Mouse (Mus musculus): ENCODE measurements around the gene Prpf6. TPM values are rescaled to one million over a fixed set of nuclear protein-coding genes. Genes with fewer than 3 reads are reported as not detected.

The Prpf6 gene
- polyA plus RNA-seq, 1 experiment = 41.4 TPM

DNA sequence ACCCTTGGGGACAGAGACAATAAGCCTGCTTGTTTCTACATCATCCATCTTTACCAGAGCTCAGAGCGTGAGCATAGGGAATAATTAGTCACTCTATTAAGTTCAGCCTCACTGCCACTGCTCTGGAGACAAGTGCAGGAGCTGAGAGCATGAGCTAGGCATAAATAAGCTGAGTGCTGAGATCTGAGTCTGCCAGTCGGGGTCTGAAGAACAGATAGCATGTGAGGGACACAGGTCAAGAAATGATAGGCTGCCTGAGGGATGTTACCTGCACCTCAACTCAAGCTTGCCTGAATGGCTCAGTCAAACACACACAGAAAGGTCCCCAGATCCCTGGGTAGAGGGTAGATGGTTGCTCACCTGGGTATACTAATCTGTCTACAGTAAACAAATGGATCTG is 14.5 kb upstream of the Prpf6 start:
- peaks cover 1% of the 10 kb centered on the region for H3K79me3 ChIP-seq (ENCODE audit: low read depth)
- peaks cover 9% of the 10 kb centered on the region for H3K79me2 ChIP-seq (ENCODE audit: control insufficient read depth, insufficient read depth)
- no peak overlapping the region for H3K4me3 ChIP-seq (ENCODE audit: insufficient read depth, poor library complexity, severe bottlenecking)
- H3K36me3 ChIP-seq (ENCODE audit: control insufficient read depth, insufficient read depth) = no peaks in the 10 kb centered on the region
- H3K27me3 ChIP-seq (ENCODE audit: control insufficient read depth, insufficient read depth, insufficient read length) = no peaks in the 10 kb centered on the region
- no peak for TF ChIP-seq CTCF (IDR thresholded peaks at IDR 0.05; ENCODE audit: control insufficient read depth, insufficient read depth, insufficient read length)
- TF ChIP-seq MYOD1 (IDR thresholded peaks at IDR 0.05; ENCODE audit: control insufficient read depth, insufficient read length, low read depth) = no peak
- no peak for TF ChIP-seq USF1 (IDR thresholded peaks at IDR 0.05; ENCODE audit: low read depth)
- TF ChIP-seq FOSL1 (IDR thresholded peaks at IDR 0.05; ENCODE audit: insufficient read depth, low read length, poor library complexity, severe bottlenecking) = no peak
- no peak for TF ChIP-seq CEBPB (IDR thresholded peaks at IDR 0.05; ENCODE audit: low read depth)
- TF ChIP-seq MYOG (IDR thresholded peaks at IDR 0.05; ENCODE audit: control insufficient read depth, extremely low read depth, insufficient read length) = no peak
- TF ChIP-seq MAX (IDR thresholded peaks at IDR 0.05) = no peak
- no peak overlapping the region for H3ac ChIP-seq (ENCODE audit: control insufficient read depth, insufficient read length, low read depth)

DNA sequence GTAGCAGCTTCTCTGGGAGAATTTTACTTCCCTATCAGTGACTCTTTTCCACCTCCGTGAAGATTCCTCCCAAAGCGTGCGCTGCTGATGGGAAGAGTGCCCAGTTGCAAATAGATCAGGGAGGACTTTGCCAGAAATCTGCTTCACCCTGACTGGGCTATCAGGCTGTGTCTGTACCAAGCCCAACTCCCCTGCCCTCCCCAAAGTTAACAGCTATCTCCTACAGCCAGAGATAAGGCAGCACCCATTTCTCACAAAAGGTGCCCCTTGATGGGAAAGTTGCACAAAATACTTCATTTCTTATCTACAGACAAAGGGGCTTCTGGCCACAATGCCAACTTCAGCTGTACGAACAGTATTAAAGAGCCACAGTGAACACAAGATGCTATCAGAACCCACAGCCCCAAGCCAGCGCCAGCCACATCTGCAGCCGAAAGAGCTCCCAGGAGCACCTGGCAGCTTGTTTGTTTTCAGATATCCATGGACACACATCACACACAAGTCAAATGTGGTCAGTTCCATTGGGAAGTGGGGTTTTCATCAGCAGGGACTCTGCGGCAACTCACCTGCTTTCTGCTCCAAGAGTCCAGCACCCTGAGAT is 13.6 kb upstream of the Prpf6 start:
- peaks cover 9% of the 10 kb centered on the region for H3K79me2 ChIP-seq (ENCODE audit: control insufficient read depth, insufficient read depth)
- H3K79me3 ChIP-seq (ENCODE audit: low read depth) = peaks cover 1% of the 10 kb centered on the region
- TF ChIP-seq USF1 (IDR thresholded peaks at IDR 0.05; ENCODE audit: low read depth) = no peak
- no peak for TF ChIP-seq MYOG (IDR thresholded peaks at IDR 0.05; ENCODE audit: control insufficient read depth, extremely low read depth, insufficient read length)
- no peak for TF ChIP-seq MAX (IDR thresholded peaks at IDR 0.05)
- TF ChIP-seq MYOD1 (IDR thresholded peaks at IDR 0.05; ENCODE audit: control insufficient read depth, insufficient read length, low read depth) = no peak
- no peak for TF ChIP-seq CEBPB (IDR thresholded peaks at IDR 0.05; ENCODE audit: low read depth)
- TF ChIP-seq FOSL1 (IDR thresholded peaks at IDR 0.05; ENCODE audit: insufficient read depth, low read length, poor library complexity, severe bottlenecking) = no peak
- no peak for TF ChIP-seq CTCF (IDR thresholded peaks at IDR 0.05; ENCODE audit: control insufficient read depth, insufficient read depth, insufficient read length)
- no peaks in the 10 kb centered on the region for H3K36me3 ChIP-seq (ENCODE audit: control insufficient read depth, insufficient read depth)
- no peak overlapping the region for H3K4me3 ChIP-seq (ENCODE audit: insufficient read depth, poor library complexity, severe bottlenecking)
- H3K27me3 ChIP-seq (ENCODE audit: control insufficient read depth, insufficient read depth, insufficient read length) = no peaks in the 10 kb centered on the region
- H3ac ChIP-seq (ENCODE audit: control insufficient read depth, insufficient read length, low read depth) = no peak overlapping the region

DNA sequence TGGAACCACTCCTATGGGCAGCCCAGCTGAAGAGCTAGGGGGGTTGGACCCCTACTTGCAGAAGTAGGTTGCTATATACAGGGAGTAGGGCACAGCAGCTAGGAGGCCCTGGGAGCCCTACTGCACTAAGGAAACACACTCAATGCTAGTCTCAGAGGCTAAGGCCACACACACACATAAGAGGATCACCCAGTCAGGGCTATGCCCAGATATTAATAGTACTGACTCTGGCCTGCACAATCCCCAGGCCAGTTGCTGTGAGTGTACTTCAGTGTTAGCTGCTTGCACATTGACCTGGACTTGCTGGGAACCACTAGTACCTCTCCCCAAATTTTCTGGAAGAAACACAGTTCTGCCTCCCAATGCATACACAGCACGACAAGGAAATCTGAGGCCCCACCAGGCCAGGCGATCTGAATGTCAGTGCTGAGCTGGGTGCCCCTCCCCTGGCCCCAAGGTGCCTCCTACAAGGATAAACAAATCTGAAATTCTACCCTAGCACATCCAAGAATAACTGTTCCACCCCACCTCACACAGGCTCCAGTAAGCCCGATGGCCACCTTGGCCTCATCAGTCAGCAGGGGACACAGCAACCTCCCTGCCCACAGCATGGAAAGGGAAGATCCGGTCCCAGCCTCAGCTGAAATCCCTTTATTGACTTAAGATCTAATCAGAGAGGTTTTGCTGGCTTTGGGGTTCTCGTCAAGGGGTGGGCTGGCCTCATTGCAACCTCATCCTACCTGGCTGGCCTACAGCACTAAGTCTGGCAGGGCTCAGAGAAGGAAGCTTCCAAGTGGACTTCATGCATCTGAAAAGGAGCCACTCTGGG is 12.7 kb upstream of the Prpf6 start:
- peaks cover 1% of the 10 kb centered on the region for H3K79me3 ChIP-seq (ENCODE audit: low read depth)
- no peak overlapping the region for H3ac ChIP-seq (ENCODE audit: control insufficient read depth, insufficient read length, low read depth)
- H3K36me3 ChIP-seq (ENCODE audit: control insufficient read depth, insufficient read depth) = peaks cover 1% of the 10 kb centered on the region
- no peak overlapping the region for H3K4me3 ChIP-seq (ENCODE audit: insufficient read depth, poor library complexity, severe bottlenecking)
- peaks cover 9% of the 10 kb centered on the region for H3K79me2 ChIP-seq (ENCODE audit: control insufficient read depth, insufficient read depth)
- no peaks in the 10 kb centered on the region for H3K27me3 ChIP-seq (ENCODE audit: control insufficient read depth, insufficient read depth, insufficient read length)
- TF ChIP-seq CTCF (IDR thresholded peaks at IDR 0.05; ENCODE audit: control insufficient read depth, insufficient read depth, insufficient read length) (no peak), MAX (IDR thresholded peaks at IDR 0.05) (no peak), MYOD1 (IDR thresholded peaks at IDR 0.05; ENCODE audit: control insufficient read depth, insufficient read length, low read depth) (no peak), FOSL1 (IDR thresholded peaks at IDR 0.05; ENCODE audit: insufficient read depth, low read length, poor library complexity, severe bottlenecking) (no peak), USF1 (IDR thresholded peaks at IDR 0.05; ENCODE audit: low read depth) (no peak), MYOG (IDR thresholded peaks at IDR 0.05; ENCODE audit: control insufficient read depth, extremely low read depth, insufficient read length) (no peak), CEBPB (IDR thresholded peaks at IDR 0.05; ENCODE audit: low read depth) (no peak)

DNA sequence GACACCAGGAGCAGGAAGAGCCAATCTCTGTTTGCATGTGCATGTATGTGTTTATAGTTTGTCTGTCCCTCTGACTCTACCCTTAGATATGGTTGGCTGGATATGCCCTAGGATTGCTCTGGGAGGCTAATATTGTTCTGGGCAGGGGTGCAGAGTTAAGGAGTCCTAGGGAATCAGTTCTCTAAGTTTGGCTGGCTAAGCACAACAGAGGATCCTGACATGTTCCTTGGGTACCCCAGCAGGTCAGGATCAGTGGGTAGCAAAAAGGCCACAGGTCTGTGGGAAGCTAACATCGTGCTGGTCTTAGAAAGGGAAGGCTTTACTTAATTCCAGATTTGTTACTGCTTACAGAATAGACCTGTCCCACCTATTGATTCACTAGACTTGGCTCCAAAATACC is 12.0 kb upstream of the Prpf6 start:
- no peak for TF ChIP-seq MAX (IDR thresholded peaks at IDR 0.05)
- no peak for TF ChIP-seq MYOD1 (IDR thresholded peaks at IDR 0.05; ENCODE audit: control insufficient read depth, insufficient read length, low read depth)
- no peak for TF ChIP-seq CEBPB (IDR thresholded peaks at IDR 0.05; ENCODE audit: low read depth)
- no peak for TF ChIP-seq USF1 (IDR thresholded peaks at IDR 0.05; ENCODE audit: low read depth)
- TF ChIP-seq FOSL1 (IDR thresholded peaks at IDR 0.05; ENCODE audit: insufficient read depth, low read length, poor library complexity, severe bottlenecking) = no peak
- no peak for TF ChIP-seq CTCF (IDR thresholded peaks at IDR 0.05; ENCODE audit: control insufficient read depth, insufficient read depth, insufficient read length)
- no peak for TF ChIP-seq MYOG (IDR thresholded peaks at IDR 0.05; ENCODE audit: control insufficient read depth, extremely low read depth, insufficient read length)
- no peaks in the 10 kb centered on the region for H3K27me3 ChIP-seq (ENCODE audit: control insufficient read depth, insufficient read depth, insufficient read length)
- no peak overlapping the region for H3K4me3 ChIP-seq (ENCODE audit: insufficient read depth, poor library complexity, severe bottlenecking)
- H3K36me3 ChIP-seq (ENCODE audit: control insufficient read depth, insufficient read depth) = peaks cover 6% of the 10 kb centered on the region
- no peak overlapping the region for H3ac ChIP-seq (ENCODE audit: control insufficient read depth, insufficient read length, low read depth)
- H3K79me3 ChIP-seq (ENCODE audit: low read depth) = peaks cover 1% of the 10 kb centered on the region
- peaks cover 9% of the 10 kb centered on the region for H3K79me2 ChIP-seq (ENCODE audit: control insufficient read depth, insufficient read depth)

DNA sequence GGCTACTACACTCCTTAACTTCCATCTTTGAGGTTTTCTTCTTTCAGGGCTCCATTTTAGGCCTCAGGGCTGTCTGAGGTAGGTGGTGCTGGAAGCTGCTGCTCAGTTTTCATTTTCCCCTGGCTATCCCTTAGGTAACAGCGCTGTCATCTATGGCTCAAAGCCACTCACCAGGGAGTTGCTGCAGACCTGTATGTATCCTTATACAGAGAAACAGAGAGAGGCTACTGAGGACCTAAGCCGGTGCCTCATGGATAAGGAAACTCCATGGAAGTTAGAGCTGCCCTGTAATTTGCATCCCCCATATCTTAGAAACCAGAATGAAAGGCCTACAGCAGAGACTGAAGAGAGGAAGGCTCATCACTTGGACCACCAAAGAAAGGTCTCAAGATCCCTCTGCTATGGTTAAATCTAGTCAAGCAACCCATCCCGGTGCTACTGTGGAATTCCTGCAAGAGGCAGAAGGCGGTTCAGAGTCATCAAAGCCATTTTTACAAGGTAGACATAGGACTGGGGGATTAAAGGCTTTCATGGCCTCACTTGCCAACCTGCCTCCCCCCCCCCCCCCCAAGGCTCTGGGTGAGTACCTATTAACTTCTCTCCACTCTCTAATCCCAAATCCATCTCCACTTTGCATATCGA is 11.4 kb upstream of the Prpf6 start:
- Histone ChIP-seq H3K4me3 (ENCODE audit: insufficient read depth, poor library complexity, severe bottlenecking) (peak overlapping the region; percentile 73), H3ac (ENCODE audit: control insufficient read depth, insufficient read length, low read depth) (peak overlapping the region; percentile 70), H3K79me3 (ENCODE audit: low read depth) (peaks cover 1% of the 10 kb centered on the region), H3K36me3 (ENCODE audit: control insufficient read depth, insufficient read depth) (peaks cover 6% of the 10 kb centered on the region), H3K27me3 (ENCODE audit: control insufficient read depth, insufficient read depth, insufficient read length) (no peaks in the 10 kb centered on the region), H3K79me2 (ENCODE audit: control insufficient read depth, insufficient read depth) (peaks cover 9% of the 10 kb centered on the region)
- TF ChIP-seq FOSL1 (IDR thresholded peaks at IDR 0.05; ENCODE audit: insufficient read depth, low read length, poor library complexity, severe bottlenecking) = no peak
- no peak for TF ChIP-seq USF1 (IDR thresholded peaks at IDR 0.05; ENCODE audit: low read depth)
- TF ChIP-seq CTCF (IDR thresholded peaks at IDR 0.05; ENCODE audit: control insufficient read depth, insufficient read depth, insufficient read length) = no peak
- TF ChIP-seq MAX (IDR thresholded peaks at IDR 0.05) = no peak
- no peak for TF ChIP-seq MYOD1 (IDR thresholded peaks at IDR 0.05; ENCODE audit: control insufficient read depth, insufficient read length, low read depth)
- TF ChIP-seq CEBPB (IDR thresholded peaks at IDR 0.05; ENCODE audit: low read depth) = no peak
- no peak for TF ChIP-seq MYOG (IDR thresholded peaks at IDR 0.05; ENCODE audit: control insufficient read depth, extremely low read depth, insufficient read length)
